Mouse (Mus musculus) liver, embryonic 11.5 days (tissue): ENCODE data around the gene Rasa1. TPM values are rescaled to one million over a fixed set of nuclear protein-coding genes. Genes with fewer than 3 reads are reported as not detected.

ENCODE experiments used
- ATAC-seq: fragments of 200-750 bp; cut with Nextera tagmentation; replicated peaks from 2 replicates; pipeline ENCODE4 v1.8.0; 2017; ENCODE audit warnings: moderate number of reproducible peaks, mild to moderate bottlenecking, moderate TSS enrichment, moderate library complexity; ENCODE audit not compliant: low FRiP score
- DNase-seq: peaks from one replicate; pipeline ENCODE4 v3.0.0-alpha.2; 2017; ENCODE audit warnings: low spot score
- H3K27ac ChIP-seq: fragments of 300-500 bp; sonication (generic); 2 replicates; pipeline ENCODE4 v1.5.1; 2014; ENCODE audit warnings: mild to moderate bottlenecking, low read depth, low read length, control low read depth
- H3K27me3 ChIP-seq: fragments of 300-500 bp; sonication (generic); replicated peaks from 2 replicates; pipeline ENCODE4 v1.6.1; 2014; ENCODE audit warnings: low read length, mixed read lengths; ENCODE audit not compliant: control insufficient read depth, insufficient read depth
- H3K36me3 ChIP-seq: fragments of 300-500 bp; sonication (generic); 2 replicates; pipeline ENCODE4 v1.6.1; 2014; ENCODE audit warnings: mild to moderate bottlenecking, low read length, moderate library complexity, mixed read lengths; ENCODE audit not compliant: control insufficient read depth, insufficient read depth
- H3K4me1 ChIP-seq: fragments of 300-500 bp; sonication (generic); replicated peaks from 2 replicates; pipeline ENCODE4 v1.6.1; 2014; ENCODE audit warnings: low read length, mixed read lengths; ENCODE audit not compliant: control insufficient read depth, insufficient read depth
- H3K4me2 ChIP-seq: fragments of 300-500 bp; sonication (generic); 2 replicates; pipeline ENCODE4 v1.6.1; 2014; ENCODE audit warnings: mild to moderate bottlenecking, control low read depth, moderate library complexity
- H3K4me3 ChIP-seq: fragments of 300-500 bp; sonication (generic); 2 replicates; pipeline ENCODE4 v1.5.1; 2014; ENCODE audit warnings: low read depth, low read length, control low read depth
- H3K9ac ChIP-seq: fragments of 300-500 bp; sonication (generic); 2 replicates; pipeline ENCODE4 v1.6.1; 2014; ENCODE audit warnings: low read depth, low read length, control low read depth
- H3K9me3 ChIP-seq: fragments of 300-500 bp; sonication (generic); 2 replicates; pipeline ENCODE4 v1.6.1; 2016; ENCODE audit warnings: low read length, inconsistent platforms, mixed read lengths; ENCODE audit not compliant: control insufficient read depth
- WGBS: fragments of 180-500 bp; shearing (Covaris S2); extraction: QIAGEN DNeasy Blood & Tissue Kit; methylation state at CpG from one replicate; pipeline ENCODE4 v1.1.7; 2014; 5-methylcytosine and 5-hydroxymethylcytosine counted together
- polyA plus RNA-seq: library from polyadenylated mRNA; unstranded; fragments of >200 nt; fragmentation: Nextera tagmentation; extraction: Ambion mirVana; gene quantifications from 2 replicates; pipeline ENCODE4 v1.2.1, GENCODE M21; 2014

The Rasa1 gene
- polyA plus RNA-seq, 1 experiment from 2014 or later, result 26.6 TPM

- Histone ChIP-seq H3K4me3 (no peak overlapping the region), H3K9ac (no peak overlapping the region), H3K4me1 (0 out of 2 replicates have a peak, but pooled peaks cover 7% of the 10 kb centered on the region), H3K9me3 (no peaks in the 10 kb centered on the region), H3K36me3 (no peaks in the 10 kb centered on the region), H3K27me3 (no peaks in the 10 kb centered on the region), H3K27ac (no peak overlapping the region), H3K4me2 (no peak overlapping the region)
- peak; percentile 58 for ATAC-seq
- no peak for DNase-seq
Observed at GRCm38 (mm10) chr13:85282626-85283025, 6.3 kb downstream of the Rasa1 start.

DNA sequence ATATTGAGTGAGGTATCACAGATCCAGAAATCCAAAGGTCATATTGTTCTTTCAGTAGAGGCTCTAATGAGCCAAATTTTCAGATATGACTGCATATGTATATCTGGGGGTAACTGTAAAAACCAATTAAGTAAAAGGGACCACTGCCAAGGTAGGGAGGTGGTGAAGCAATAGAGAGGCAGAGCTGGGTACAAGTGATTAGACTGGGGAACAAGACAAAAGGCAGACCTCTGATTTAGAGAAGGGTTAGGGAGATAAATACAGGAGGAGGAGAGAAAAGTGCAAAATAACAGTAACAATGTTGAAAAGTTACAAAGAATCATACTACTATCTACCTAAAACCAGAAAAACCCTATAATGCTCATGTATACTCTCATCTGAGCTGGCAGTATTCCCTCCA, 10.0 kb downstream of the Rasa1 start:
- H3K4me2 ChIP-seq, result no peak overlapping the region
- no peak overlapping the region for H3K9ac ChIP-seq
- no peaks in the 10 kb centered on the region for H3K9me3 ChIP-seq
- H3K36me3 ChIP-seq, result no peaks in the 10 kb centered on the region
- no peak overlapping the region for H3K4me3 ChIP-seq
- no peak for ATAC-seq
- DNase-seq, result no peak
- no peaks in the 10 kb centered on the region for H3K27me3 ChIP-seq
- H3K27ac ChIP-seq, result no peak overlapping the region
- H3K4me1 ChIP-seq, result 0 out of 2 replicates have a peak, but pooled peaks cover 7% of the 10 kb centered on the region

DNA sequence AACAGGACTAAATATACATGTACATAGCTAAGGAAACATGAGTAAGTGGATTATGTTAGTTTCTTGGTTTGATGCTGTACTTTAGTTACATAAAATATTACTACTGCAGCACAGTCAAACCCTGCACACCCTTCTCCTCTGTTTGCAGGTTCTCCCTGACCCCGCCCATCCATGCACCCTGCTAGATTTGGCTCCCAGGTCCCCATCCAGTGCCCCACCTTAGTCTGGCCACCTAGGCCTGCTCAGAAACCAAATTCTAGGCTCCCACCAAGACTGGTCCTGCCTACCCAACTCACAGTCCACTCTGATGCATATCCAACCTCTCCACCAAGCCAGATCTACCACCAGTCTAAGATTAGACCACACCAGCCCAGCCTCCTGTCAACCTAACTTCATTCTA, 14.4 kb downstream of the Rasa1 start:
- H3K4me1 ChIP-seq, result 0 out of 2 replicates have a peak, but pooled peaks cover 5% of the 10 kb centered on the region
- ATAC-seq, result peak; percentile 66; the same call in 1 of the 2 replicates
- 85% methylated on average over 1 of the region's 1 CpGs for WGBS

DNA sequence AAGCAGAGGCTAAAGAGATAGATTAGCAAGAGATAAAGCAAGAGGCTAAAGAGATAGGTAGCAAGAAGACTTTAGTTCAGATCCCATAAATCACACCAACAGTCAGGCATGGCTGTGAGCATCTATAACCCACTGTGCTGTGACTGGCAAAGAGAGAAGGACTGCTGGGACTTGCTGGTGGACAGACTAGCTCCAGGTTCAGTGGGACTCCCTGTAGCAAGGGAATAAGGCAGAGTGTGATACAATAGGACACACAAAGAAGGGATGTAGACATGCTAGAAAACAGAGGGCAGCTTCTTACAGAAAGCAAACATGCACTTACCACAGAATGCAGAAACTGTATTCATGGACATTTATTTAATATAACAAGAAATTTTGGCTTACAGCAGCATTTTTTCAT, 15.1 kb downstream of the Rasa1 start:
- Histone ChIP-seq H3K4me1 (0 out of 2 replicates have a peak, but pooled peaks cover 3% of the 10 kb centered on the region), H3K36me3 (no peaks in the 10 kb centered on the region; the same call in 1 of the 2 replicates), H3K9ac (no peak overlapping the region), H3K27ac (no peak overlapping the region), H3K4me2 (no peak overlapping the region), H3K9me3 (no peaks in the 10 kb centered on the region), H3K4me3 (no peak overlapping the region), H3K27me3 (no peaks in the 10 kb centered on the region)
- DNase-seq (no peak), ATAC-seq (no peak)

More for the DNA sequence above, 14.4 kb downstream of the Rasa1 start:
- H3K4me2 ChIP-seq, result no peak overlapping the region
- no peaks in the 10 kb centered on the region for H3K27me3 ChIP-seq
- no peaks in the 10 kb centered on the region; the same call in 1 of the 2 replicates for H3K36me3 ChIP-seq
- no peaks in the 10 kb centered on the region for H3K9me3 ChIP-seq
- H3K9ac ChIP-seq, result no peak overlapping the region
- no peak overlapping the region for H3K27ac ChIP-seq
- no peak overlapping the region for H3K4me3 ChIP-seq
- no peak for DNase-seq

DNA sequence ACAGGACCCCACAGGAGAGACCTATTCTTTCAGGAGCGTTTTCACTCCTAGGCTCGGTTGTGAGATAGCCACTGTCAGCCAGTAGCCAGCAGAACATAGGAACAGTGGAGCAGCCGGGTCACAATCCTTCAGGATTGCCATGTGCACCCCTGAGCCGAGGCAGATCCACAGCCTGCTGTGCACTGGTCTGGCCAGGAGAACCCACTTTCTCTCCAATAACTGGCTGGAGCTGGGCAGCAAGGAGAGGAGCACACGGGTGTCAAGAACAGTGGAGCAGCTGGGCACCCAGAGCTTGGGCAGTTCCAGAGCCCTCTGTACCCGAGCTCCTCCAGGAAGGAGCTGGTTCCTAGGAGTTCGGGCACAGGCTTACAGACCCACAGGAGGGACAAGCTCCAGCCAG, 50.2 kb downstream of the Rasa1 start:
- Histone ChIP-seq H3K9ac (no peak overlapping the region), H3K27ac (no peak overlapping the region), H3K4me2 (no peak overlapping the region), H3K4me1 (no peaks in the 10 kb centered on the region), H3K9me3 (no peaks in the 10 kb centered on the region), H3K36me3 (0 out of 2 replicates have a peak, but pooled peaks cover 3% of the 10 kb centered on the region), H3K4me3 (no peak overlapping the region), H3K27me3 (no peaks in the 10 kb centered on the region)
- DNase-seq (no peak), ATAC-seq (no peak)
- WGBS, result 83% methylated on average over 7 of the region's 7 CpGs

- no peaks in the 10 kb centered on the region for H3K27me3 ChIP-seq
- DNase-seq (no peak), ATAC-seq (no peak)
- H3K9ac ChIP-seq, result no peak overlapping the region
- H3K36me3 ChIP-seq, result 0 out of 2 replicates have a peak, but pooled peaks cover 2% of the 10 kb centered on the region
- H3K4me2 ChIP-seq, result no peak overlapping the region
- H3K27ac ChIP-seq, result no peak overlapping the region
- no peaks in the 10 kb centered on the region for H3K4me1 ChIP-seq
- WGBS, result 71% methylated on average over 4 of the region's 4 CpGs
- H3K9me3 ChIP-seq, result no peaks in the 10 kb centered on the region
- no peak overlapping the region for H3K4me3 ChIP-seq
Observed at GRCm38 (mm10) chr13:85218656-85219055, 70.3 kb downstream of the Rasa1 start.

DNA sequence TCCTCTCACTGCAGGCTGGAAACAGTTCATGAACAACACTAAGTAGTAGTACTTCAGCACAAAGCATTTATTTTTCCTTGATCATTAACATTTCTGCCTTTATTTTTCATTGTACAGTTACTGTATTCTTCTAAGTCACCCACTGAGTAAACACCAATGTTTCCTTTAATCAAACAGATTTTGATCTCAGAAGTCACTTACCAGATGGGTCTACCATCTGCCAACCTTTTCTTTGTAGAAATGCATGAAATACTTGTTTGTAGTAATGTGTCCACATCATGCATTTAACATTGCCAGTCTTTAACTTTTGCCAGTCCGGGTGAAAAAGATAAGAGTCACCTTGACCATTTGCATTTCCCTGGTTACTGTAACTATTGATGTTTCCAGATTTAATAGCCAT, 78.6 kb downstream of the Rasa1 start:
- Histone ChIP-seq H3K4me1 (no peaks in the 10 kb centered on the region), H3K36me3 (peaks cover 2% of the 10 kb centered on the region; the same call in 1 of the 2 replicates), H3K27me3 (no peaks in the 10 kb centered on the region), H3K4me2 (no peak overlapping the region), H3K9me3 (no peaks in the 10 kb centered on the region), H3K4me3 (no peak overlapping the region), H3K27ac (no peak overlapping the region), H3K9ac (no peak overlapping the region)
- WGBS, result 82% methylated on average over 1 of the region's 1 CpGs
- DNase-seq (no peak), ATAC-seq (no peak)

DNA sequence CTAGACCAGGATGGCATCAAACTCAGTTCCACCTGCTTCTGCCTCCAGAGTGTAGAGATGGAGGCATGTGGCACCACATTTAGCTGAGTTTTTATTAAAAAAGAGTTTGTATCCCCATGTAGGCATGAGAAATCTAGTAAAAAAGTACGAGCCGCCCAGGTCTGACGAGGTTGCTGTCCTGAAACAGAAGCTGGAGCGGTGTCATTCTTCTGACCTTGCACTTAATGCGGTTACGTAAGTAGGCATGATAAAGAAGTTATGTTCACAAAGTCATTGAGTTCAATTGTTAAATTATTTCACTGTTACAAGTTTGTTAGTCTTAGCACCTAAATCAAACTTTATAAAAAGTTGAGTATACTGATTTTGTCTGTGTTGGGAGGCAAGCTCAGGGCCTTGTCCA, 80.3 kb downstream of the Rasa1 start:
- H3K4me1 ChIP-seq, result no peaks in the 10 kb centered on the region
- no peak overlapping the region for H3K4me3 ChIP-seq
- ATAC-seq (no peak), DNase-seq (no peak)
- H3K36me3 ChIP-seq, result peaks cover 5% of the 10 kb centered on the region; the same call in 1 of the 2 replicates
- 93% methylated on average over 6 of the region's 6 CpGs for WGBS
- no peak overlapping the region for H3K27ac ChIP-seq
- H3K27me3 ChIP-seq, result no peaks in the 10 kb centered on the region
- H3K9ac ChIP-seq, result no peak overlapping the region
- no peak overlapping the region for H3K4me2 ChIP-seq
- H3K9me3 ChIP-seq, result no peaks in the 10 kb centered on the region

GRCm38 (mm10) chr13:85207493-85207892, 81.4 kb downstream of the Rasa1 start:
- Histone ChIP-seq H3K9me3 (no peaks in the 10 kb centered on the region), H3K4me1 (no peaks in the 10 kb centered on the region), H3K4me3 (no peak overlapping the region), H3K27me3 (no peaks in the 10 kb centered on the region), H3K9ac (no peak overlapping the region), H3K27ac (no peak overlapping the region), H3K4me2 (no peak overlapping the region), H3K36me3 (peaks cover 7% of the 10 kb centered on the region; the same call in 1 of the 2 replicates)
- no peak for DNase-seq
- WGBS, result 72% methylated on average over 2 of the region's 2 CpGs
- ATAC-seq, result no peak
